Mouse (Mus musculus): ENCODE results near the gene Alg3. TPM values are rescaled to one million over a fixed set of nuclear protein-coding genes. Genes with fewer than 3 reads are reported as not detected.

The Alg3 gene
- polyA plus RNA-seq (2012; rRNA removed) = 19.0 and 21.1 TPM in 2 replicates

DNA sequence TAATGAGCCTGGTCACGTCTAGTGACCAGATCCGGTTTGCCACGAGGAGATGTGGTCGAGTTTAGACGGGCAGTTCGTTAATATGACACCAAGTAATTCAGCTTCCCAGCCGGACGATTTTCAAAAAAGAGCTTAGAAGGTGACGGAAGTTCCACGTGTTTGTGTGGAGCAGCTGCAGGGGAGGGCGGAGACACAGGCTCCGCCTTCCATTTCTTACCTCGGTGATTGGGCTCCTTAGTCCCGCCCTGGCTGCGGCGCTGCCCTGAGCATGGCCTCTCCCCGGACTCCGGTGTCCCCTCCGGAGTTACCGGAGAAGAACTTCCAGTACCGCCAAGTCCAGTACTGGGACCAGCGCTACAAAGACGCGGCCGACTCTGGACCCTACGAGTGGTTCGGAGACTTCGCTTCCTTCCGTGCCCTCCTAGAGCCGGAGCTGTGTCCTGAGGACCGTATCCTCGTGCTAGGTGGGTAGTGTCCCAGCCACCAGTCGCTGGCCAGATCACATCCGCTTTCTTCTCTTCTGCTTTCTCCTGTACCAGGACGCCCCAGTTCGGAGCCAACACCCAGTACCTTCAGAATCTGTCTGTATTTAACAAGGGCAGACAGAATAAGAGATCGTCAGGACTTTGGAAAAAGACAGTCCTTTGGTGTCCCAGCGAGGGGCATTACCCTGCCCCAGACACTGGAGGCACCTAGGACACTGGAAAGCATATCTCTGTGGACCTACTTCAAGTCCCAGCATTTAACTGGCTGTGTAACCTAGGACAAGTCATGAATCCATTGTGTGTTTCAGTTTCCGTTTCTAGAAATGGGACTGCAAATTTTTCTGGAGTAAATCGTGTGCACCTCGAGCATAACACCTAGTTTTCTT, at the start of gene Alg3, which contains the start of the genes Eef1akmt4 and Gm49333:
TSS of gene Alg3 (minus strand) at position 379 of the 871 bp plus-strand sequence.
TSS of gene Eef1akmt4 (plus strand) at position 237 of the 871 bp plus-strand sequence.
TSS of gene Gm49333 (plus strand) at position 254 of the 871 bp plus-strand sequence.
- DNase-seq (ENCODE audit: extremely low spot score in 1 of 2, low spot score in 1 of 2) = peak; percentile 76 to 77

DNA sequence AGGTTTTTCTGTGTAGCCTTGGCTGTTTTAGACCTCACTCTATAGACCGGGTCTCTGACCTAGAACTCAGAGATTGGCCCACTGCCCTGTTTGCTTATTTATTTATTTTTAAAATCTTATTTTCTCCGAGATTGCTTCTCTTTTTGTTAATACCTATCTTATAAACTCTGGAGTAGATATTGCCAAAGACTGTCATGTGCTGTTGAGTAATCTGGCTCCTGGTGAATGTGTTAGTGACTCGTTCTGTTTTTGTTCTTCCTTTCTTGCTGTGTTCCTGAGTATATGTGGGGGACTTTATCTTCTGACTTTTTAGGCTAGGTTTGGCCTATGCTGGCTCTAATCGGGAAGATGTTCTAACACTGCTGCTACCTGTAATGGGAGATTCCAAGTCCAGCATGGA, 46.1 kb upstream of the Alg3 start:
- no peak for DNase-seq (ENCODE audit: extremely low spot score in 1 of 2, low spot score in 1 of 2)

GRCm38 (mm10) chr16:20653315-20653714, 41.8 kb upstream of the Alg3 start:
- no peak for DNase-seq (ENCODE audit: extremely low spot score in 1 of 2, low spot score in 1 of 2)

- no peak for DNase-seq (ENCODE audit: extremely low spot score in 1 of 2, low spot score in 1 of 2)
Measured at GRCm38 (mm10) chr16:20651947-20652310, 40.4 kb upstream of the Alg3 start.

DNA sequence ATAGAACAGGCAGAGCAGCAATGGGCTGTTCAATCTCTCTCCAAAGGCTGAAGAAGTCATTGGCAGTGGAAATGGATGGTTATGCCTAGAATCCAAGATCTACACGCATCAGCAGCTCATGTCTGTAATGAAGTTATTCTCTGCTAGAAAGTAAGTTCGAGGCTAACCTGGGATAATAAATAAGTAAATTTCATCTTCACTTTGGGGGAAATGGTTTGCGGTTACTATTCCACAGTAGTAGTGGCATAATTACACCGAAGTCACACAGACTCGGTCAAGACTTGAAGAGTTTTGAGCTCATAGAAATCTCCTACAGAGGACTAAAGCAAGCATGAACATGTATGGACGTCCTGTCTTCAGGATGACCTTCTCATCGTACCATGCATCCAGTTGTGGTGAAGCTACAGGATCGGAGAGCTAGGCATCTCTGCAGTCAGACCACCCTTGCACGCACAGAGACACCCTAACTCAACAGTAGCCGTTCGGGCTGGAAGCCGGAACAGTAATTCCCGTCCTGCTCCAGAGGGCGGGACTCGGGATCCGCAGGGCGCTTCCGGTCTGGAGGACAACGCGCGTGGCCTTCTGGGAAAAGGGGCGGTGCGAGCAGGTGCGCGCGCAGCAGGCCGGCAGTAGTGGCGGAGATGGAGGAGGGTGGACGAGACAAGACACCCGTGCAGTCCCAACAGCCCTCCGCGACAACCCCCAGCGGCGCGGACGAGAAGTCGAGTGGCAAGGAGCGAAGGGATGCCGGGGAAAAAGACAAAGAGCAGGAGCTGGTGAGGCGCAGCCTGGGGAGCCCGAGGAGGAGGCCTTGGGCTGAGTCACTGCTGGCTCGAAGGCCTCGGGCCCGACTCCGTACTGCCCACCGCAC, 39.8 kb upstream of the Alg3 start, which contains the start of gene Psmd2:
TSS of gene Psmd2 (plus strand) at position 577 of the 871 bp plus-strand sequence.
- peak; percentile 90 to 97 for DNase-seq (ENCODE audit: extremely low spot score in 1 of 2, low spot score in 1 of 2)

DNA sequence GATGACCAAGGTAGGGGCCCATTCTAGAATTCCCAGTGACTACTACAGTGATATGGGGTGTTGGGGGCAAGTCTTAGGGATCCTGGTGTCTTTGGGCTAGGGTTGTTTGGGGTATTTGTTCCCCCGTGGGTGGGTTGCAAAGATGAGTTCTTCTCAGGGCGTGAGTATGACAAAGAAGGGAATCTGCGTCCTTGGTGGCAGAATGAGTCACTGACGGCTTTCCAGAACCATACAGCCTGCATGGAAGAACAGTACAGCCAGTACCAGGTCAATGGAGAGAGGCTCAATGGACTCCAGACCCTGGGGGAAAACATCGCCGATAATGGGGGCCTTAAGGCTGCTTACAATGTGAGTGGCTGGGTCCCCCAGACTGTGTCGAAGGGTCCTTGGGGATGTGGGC, 32.4 kb upstream of the Alg3 start:
- DNase-seq (ENCODE audit: extremely low spot score in 1 of 2, low spot score in 1 of 2) = no peak

GRCm38 (mm10) chr16:20642161-20642560, 30.6 kb upstream of the Alg3 start:
- DNase-seq (ENCODE audit: extremely low spot score in 1 of 2, low spot score in 1 of 2) = peak in 1 of 2 experiments; percentile 87

DNA sequence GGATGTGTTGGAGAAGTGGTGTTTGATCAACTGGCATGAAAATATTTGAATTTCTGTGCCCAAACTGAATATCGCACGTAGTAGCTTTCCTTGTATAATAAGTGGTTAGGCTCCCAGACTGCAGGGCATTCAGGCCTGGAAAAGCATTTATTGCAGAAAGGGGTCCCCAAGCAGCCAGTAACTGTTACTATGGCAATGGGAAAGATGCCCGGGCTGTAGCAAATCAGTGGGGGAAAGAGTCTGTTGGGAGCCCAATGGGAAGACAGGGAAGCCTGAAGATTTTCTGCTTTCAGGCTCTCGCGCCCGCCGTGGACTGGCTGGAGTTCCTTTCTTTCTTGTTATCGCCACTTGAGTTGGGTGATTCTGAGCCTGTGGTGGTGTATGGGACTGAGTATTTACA, 26.8 kb upstream of the Alg3 start:
- DNase-seq (ENCODE audit: extremely low spot score in 1 of 2, low spot score in 1 of 2) = peak in 1 of 2 experiments; percentile 45

GRCm38 (mm10) chr16:20637410-20637809, 25.9 kb upstream of the Alg3 start:
- DNase-seq (ENCODE audit: extremely low spot score in 1 of 2, low spot score in 1 of 2) = no peak

- no peak for DNase-seq (ENCODE audit: extremely low spot score in 1 of 2, low spot score in 1 of 2)
Measured at GRCm38 (mm10) chr16:20629731-20630634, 18.4 kb upstream of the Alg3 start, which contains the start of gene Ece2. Gene Ece2 (plus strand): TSS chr16:20629828.

DNA sequence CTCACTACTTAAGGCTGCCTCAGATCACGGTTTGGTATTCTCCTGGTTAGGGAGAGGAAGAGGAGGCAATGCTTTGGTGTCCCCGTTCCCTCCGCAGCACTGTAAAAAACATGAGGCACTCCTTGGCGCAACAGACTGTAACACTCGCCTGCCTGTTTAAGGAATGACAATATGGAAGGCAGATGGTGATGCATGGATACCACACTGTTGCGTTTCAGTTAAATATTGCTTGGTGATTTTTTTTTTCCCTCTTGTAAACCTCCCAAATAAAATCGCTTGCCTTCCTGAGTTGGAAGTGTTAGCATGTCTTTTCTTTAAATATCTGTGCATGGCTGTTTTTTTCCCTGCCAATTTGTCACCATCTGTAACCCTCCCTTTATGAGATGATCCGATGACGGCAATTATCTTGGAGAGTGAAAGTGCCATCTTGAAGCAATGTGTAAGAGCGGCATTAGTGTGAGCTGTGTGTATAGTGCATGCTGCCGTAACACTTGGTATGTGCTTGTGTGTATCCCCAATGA, 17.4 kb upstream of the Alg3 start:
- peak in 1 of 2 experiments; percentile 66 for DNase-seq (ENCODE audit: extremely low spot score in 1 of 2, low spot score in 1 of 2)

GRCm38 (mm10) chr16:20623211-20623610, 11.7 kb upstream of the Alg3 start:
- DNase-seq (ENCODE audit: extremely low spot score in 1 of 2, low spot score in 1 of 2) = no peak

- peak in 1 of 2 experiments; percentile 73 for DNase-seq (ENCODE audit: extremely low spot score in 1 of 2, low spot score in 1 of 2)
Measured at GRCm38 (mm10) chr16:20621991-20622685, 10.6 kb upstream of the Alg3 start.

DNA sequence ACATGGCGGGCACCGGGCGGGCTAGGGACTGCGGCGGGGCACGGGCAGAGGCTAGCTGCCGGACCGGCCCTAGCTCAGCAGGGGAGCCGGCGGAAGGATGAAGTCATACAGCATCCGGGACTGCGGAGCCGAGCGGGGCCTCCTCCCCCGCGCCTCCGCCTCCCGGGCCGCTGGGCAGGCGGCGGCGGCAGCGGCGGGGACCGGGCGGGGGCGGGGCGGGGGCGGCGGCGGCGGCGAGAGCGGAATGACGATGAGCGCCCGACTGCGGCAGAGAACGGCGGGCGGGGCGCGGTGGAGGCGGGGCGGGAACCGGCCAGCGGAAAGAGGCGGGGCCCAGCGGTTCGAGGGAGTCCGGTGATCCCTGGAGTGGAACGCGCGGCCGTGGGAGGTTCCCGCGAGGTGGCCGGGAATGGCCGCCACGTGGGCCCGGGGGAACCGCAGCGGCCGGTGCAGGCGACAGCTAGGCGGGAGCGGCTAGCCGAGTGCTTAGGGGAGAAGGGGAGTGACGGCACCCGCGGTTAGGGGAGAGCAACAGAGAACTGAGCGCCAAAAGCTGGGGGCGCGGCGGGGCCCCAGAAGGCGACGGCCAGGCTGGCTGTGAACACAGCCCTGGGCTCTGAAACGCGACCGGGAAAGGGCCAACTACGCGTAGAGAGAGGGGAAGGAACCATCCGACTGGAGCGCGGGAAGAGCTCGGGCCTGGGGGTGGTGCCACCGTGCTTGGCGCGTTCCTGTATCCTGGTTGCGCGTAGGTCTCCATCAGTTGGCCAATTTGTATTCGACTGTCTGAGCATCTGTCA, 9.9 kb upstream of the Alg3 start, which contains the start of gene Camk2n2:
TSS of gene Camk2n2 (minus strand) at position 97 of the 800 bp plus-strand sequence.
- no peak for DNase-seq (ENCODE audit: extremely low spot score in 1 of 2, low spot score in 1 of 2)

DNA sequence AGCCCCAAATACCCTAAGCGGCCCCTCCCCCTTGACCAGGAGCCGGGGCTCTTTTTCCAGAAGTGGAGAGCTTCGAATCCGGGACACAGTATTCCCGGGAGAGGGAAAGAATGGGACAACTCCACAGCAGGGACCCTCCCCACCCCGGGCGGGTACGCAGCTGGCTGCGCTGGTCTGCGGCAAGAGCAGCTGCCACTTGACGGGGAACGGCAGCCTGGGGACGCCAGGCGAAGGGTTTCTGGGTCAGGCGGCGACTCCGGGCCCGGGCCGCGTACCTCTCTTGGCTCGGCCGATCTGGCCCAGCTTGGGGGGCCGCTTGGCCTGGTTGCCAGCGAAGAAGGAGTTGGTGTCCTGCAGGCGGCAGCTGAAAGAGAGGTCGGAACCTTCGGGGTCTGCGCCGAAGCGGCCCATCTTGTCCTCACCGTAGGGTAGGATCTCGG, 9.2 kb upstream of the Alg3 start:
- DNase-seq (ENCODE audit: extremely low spot score in 1 of 2, low spot score in 1 of 2) = no peak

DNA sequence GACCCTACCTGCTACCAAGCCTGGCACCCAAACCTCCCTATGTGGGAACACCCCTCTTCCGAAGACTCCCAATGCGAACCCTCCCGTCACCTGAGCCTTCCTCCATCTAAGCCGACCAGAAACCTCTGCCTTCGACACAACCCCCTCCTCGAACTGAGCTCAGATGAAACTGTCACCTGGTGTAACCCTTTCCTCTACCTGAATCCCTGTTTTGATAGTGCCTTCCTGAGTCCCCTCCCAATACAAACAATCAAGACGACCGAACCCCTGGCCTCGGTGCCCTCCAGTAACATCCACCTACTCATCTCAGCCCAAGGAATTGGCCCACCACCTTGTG, 8.8 kb upstream of the Alg3 start:
- DNase-seq (ENCODE audit: extremely low spot score in 1 of 2, low spot score in 1 of 2) = no peak

- no peak for DNase-seq (ENCODE audit: extremely low spot score in 1 of 2, low spot score in 1 of 2)
Measured at GRCm38 (mm10) chr16:20619541-20620398, 8.2 kb upstream of the Alg3 start.

All from frontal cortex, adult 2 months (tissue).